Mouse (Mus musculus): ENCODE data around the gene Rerg. TPM values are rescaled to one million over a fixed set of nuclear protein-coding genes. Genes with fewer than 3 reads are reported as not detected.
"Not testable (repeated sequence)": the region's sequence is repeated elsewhere in the genome, so short reads cannot be mapped to it uniquely, and the experiment has no call there.

The Rerg gene
- total RNA-seq, 2 experiments from 2014 or later: not detected

DNA sequence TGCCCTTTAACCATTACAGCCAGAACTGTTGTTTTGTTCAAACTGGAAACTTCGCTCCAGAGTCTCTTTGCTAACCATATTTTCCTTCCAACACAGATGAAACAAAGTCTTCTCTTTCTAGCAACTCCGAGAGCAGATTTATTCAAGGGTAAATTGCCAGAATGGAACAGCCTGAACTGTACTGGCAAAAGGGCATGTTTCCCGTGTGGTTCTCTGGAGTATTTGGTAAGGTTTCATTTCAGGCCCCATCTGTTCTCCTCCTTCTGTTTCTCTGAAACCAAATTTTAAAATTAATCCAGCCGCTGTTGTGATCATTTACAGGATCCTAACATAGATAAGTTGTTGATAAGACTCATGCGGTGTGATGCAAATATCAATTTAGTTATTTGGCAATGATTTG, 82.3 kb downstream of the Rerg start:
- no peak for ATAC-seq (ENCODE audit: poor library complexity, severe bottlenecking)

DNA sequence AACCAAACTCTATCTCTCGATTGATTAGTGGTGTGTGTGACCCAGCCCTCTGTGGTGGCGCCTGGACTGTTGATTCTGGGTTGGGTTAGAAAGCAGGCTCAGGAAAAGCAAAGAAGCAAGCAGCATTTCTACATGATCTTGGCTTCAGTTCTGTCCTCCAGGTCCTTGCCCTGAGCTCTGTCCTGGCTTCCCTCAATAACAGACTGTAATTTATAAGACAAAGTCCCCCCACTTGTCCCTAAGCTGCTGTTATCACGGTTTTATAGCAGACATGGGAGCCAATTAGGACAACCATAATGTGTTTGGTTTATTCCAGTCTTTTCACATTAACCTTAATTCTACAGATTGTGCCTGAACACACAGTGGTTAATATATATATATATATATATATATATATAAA, 82.8 kb downstream of the Rerg start:
- no peak for ATAC-seq (ENCODE audit: poor library complexity, severe bottlenecking)

DNA sequence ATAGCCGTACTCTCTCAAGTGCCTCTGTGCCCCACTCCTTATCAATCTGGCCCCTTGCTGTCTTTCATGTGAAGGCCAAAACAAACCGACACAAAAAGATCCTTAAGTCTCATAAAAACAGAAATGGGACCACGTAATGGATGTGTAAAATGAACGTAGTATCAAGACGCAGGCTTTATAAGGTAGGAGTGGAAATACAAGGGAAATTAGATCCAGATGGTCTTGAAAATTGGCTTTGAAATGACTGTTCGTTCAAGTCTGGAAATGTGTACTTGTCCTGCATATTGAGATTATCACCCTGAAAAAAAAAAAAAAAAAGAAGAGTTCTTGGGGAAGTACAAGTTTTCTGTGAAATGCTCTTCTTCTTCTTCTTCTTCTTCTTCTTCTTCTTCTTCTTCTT, 90.6 kb downstream of the Rerg start:
- ATAC-seq (ENCODE audit: poor library complexity, severe bottlenecking): no peak

DNA sequence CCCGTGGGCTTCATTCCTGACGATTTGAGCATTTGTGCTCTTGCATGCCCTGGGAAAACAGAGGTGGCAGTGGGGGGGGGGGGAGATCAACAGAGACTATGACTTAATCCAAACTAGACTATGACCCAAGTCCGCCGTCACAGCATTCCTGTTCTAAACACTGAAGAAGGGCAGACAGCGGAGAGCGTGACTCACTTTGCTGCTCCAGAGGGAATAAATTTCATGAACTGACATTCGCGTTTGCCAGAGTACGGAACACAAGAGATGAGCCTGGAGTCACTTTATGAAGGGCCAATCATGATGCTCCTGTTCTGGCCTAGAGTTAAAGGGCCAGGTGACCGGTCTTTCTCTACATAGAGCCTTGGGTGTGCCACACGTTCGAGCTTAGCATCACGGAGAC, 93.6 kb downstream of the Rerg start:
- ATAC-seq (ENCODE audit: poor library complexity, severe bottlenecking): no peak

DNA sequence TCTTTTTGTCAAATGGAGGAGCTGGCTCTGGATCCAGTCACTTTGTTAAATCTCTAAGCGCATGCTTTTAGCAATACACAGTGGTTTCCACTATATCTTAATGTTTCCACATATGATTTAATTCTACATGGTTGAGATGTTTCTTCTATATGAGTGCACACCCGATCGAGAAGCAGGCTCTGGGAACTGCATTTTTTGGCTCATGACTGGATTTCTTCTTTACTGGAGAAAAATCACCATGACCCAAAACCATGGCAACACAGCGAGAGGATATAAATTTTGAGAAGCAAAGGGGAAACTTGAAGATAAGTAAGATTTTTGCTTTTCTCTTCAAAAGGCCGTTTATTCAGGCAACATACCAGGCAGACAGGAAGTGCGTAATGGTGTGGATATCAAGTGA, 94.1 kb downstream of the Rerg start:
- no peak for ATAC-seq (ENCODE audit: poor library complexity, severe bottlenecking)

DNA sequence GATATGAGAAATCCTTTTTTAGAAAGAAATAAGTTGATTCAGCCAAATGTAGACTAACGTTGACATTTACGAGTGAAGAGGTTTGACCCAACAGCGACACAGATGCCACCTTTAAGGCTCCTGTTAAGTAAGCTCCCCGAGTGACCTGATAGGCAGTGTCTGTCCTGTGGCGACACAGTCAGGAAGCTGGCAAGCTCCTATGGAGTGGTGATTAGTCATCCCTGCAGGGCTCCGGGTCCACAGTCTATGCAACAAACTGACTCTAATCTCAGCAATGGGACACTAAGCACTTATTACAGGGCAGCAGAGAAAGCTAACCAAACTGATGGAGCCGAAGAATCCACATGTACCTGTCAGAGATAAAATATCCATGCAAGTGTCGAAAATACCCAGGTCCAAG, 98.0 kb downstream of the Rerg start:
- no peak for ATAC-seq (ENCODE audit: poor library complexity, severe bottlenecking)

DNA sequence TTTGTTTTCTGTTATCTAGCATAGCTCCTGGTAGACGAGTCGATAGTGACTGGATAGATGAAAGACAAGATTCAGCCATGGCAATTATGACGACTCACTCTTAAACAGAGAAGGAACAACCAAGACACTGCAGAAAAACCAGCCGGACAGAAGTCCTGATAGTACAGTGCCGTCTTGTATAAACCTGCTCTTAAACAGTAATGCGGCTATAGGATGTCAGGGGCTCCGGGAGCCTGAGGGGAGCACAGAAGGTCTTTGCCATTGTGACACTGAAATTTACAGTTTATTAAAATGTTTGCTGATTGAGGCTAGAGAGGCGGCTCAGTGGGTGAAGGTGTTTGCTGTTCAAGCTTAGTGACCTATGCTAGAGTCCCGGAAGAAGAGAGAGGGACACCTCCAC, 98.8 kb downstream of the Rerg start:
- no peak for ATAC-seq (ENCODE audit: poor library complexity, severe bottlenecking)

DNA sequence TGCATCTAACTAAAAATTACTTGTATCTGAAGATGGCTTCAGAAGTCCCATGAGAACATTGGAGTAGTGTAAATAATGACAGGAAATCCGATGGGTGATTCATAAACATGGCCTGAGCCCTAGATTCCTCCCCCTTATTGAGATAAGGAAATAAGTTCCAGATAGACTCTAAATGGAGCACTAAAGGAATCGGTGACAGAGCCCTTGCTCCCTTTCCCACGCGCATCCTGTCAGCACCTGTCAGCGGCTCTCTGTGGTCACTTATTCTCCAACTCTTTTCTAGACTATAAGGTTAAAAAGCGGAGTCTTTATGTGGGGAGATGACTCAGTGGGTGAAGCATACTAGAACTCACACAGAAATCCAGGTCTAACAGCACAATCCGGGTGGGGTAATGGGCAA, 104.8 kb downstream of the Rerg start:
- ATAC-seq (ENCODE audit: poor library complexity, severe bottlenecking): no peak

DNA sequence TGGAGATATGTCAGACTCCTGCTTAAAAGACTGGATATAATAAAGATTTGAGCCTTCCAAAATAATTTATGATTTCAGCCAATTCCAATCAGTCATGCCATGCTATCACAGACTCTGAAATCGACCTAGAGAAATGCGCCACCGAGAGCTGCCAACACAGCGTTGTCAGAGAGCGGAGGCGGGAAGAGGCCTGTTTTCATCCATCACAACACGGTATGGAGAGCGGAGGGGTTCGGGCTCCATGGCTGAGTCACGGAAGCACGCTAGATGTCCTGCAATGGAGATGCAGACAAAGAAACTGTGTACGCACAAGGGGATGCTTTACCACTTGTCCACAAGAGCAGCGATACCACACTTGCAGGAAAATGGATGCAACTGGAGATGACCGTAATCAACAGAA, 105.5 kb downstream of the Rerg start:
- no peak for ATAC-seq (ENCODE audit: poor library complexity, severe bottlenecking)

DNA sequence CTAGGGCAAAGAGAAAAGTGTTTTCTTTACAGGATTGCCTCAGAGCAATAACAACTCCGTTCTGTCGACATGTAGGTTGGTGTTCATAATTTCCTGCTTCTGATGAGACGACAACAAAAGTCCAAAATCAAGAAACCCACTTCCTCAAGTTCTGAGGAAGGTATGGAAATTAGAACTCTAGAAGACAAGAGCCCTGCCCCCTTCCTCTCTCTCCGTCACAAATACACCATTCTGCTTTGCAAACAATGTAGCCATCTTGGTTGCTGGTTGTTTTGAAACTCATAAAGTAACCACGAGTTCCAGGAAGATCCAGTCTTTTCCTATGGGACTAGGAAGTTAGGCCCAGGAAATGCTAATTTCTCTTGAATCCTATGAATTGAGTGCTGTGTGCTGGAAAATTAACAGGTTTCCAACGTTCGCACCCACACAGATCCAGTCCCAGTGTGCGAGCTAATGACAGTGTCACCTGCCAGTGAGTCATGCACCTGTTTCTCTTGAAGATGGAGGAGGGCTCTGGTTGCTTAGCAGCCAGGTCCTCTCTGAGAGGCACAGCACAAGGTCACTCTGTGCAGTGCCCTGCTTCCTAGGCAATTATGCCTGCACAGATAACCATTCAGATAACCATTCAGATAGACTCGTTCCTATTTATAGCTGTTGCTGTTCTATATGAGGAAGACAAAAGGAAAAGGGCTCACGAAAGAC, 106.9 kb downstream of the Rerg start:
- no peak for ATAC-seq (ENCODE audit: poor library complexity, severe bottlenecking)

DNA sequence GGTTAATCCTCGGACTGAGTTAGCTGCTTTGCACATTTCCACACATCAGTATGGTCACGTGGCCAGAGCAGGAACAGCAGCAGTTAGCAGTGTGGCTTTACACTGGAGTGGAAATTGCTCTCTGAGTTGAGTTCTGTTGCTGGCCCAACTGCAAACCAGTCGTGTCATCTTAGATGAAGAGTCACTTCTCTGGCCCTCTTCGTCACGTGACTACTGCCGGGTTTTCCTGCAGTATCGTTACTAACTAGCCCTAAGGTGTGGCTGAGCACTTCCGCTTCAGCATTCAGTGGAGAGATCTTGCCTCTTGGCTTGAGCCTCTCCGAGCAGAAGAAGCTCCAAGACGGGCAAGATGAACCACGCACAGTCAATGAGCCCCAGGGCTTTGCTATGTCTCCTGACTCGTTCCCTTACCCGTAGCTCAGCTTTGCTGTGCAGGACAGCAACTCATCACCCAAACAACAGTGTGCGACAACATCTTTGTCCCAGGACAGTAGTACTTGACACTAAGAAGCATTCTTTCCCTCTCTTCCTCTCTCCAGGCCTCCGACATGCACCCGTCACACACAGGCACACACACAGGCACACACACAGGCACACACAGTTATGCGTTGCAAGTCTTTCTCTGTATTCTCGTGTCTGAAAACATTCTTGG, 108.3 kb downstream of the Rerg start:
- no peak for ATAC-seq (ENCODE audit: poor library complexity, severe bottlenecking)

DNA sequence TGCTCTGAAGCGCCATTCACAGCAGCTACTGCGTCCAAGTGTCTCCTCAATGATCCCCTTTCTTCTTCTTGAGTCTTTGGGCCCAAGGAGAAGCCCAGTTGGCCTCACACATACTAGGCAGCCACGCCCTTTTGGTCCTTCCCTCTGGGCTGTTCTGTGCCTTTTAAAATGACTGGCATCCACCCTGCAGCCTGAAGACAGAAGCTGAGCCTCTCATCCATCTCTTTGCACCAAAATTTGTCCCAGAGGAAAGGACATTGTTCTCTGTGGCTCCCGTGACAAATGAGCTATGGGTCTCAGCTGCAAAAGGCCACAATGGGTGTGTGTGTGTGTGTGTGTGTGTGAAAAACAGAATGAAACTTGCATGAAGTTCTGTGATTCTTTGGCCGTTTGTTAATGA, 109.7 kb downstream of the Rerg start:
- no peak for ATAC-seq (ENCODE audit: poor library complexity, severe bottlenecking)

DNA sequence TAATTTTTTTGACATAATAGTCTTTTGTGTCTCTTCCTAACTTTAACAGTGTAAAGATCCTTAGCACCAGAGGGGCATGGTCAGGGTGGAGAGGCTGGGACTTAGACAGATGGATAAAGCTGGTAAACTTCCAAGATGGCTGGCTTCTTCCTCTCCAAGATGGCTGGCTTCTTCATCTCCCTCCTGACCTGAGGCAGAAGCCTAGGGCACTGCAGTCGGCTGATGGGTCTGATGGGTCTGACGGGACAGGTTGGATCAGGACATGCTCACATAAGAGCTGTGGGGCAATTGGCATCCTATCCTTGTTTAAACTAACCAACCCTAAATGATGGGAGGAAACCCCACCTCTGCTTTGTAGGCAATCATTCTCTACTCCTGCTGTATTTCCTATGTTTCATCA, 112.0 kb downstream of the Rerg start:
- ATAC-seq (ENCODE audit: poor library complexity, severe bottlenecking): no peak

DNA sequence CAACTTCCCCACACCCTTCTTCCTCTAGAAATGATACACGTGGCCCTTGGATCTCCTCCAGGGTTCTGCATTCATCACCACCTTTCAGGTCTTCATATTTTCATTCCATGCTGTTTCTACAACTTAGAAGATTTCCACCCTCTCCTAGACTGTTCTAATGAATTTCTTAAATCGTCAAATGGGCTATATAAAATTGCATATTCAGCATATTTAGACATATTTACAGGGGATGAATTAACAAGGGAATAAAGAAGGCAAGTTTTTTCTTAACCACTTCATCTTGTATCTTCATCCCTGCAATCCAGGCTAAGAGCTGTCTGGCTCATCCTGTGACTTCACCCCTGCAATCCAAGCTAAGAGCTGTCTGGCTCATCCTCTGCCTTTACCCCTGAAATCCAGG, 116.2 kb downstream of the Rerg start:
- no peak for ATAC-seq (ENCODE audit: poor library complexity, severe bottlenecking)

DNA sequence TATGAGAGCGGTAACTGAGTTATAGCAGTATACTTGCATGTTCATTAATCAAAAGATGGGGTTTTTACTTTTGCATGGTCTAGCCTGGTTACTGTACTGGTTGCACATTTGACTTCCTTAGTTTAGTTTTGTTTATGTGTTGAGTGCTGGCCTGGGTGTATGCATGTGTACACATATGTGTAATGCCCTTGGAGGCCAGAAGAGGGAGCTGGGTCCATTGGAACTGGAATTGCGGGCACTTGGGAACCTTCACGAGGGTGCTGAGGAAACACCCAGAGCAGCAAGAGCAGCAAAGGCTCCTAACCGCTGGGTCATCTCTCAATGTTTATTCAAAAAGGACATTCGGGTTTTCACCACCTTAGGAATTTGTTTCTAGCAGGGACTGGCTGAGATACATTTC, 116.8 kb downstream of the Rerg start:
- peak; percentile 60 for ATAC-seq (ENCODE audit: poor library complexity, severe bottlenecking)

DNA sequence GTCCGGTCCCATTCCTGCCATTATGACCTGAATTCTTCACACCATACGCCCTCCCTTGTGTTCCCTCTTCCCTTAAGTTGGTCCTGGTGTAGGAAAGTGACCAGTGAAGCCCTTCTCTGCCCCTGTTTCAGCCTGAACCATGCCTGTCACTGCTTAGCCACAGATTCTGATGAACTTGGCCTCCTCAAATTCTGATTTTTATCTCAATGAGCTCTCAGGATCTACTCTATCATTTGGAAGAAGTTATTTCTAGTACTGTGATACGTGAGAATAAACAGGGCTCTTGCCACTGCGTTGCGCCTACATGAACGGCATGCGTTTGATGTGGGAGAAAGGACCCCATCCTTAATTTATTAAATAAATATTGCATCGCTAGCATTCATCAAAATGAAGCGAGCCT, 117.3 kb downstream of the Rerg start:
- ATAC-seq (ENCODE audit: poor library complexity, severe bottlenecking): no peak

DNA sequence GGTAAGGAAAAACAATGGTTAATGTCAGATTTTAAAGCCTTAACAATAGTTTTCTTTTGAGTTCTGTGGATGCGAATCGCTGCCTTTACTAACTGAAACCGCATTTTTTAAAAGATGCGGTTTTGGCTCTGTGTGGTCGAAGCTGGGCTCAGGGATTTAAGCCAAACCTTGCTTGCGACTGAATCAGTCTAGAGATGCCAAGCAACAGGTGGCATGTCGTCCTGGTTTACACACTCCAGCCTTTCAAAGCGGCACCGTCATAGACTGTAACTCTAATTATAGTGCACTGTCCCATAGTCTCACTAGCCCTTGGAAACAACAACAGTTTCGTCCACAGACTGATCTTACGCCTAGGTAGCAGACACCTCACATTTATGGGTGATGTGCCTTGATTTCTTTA, 123.3 kb downstream of the Rerg start:
- no peak for ATAC-seq (ENCODE audit: poor library complexity, severe bottlenecking)

DNA sequence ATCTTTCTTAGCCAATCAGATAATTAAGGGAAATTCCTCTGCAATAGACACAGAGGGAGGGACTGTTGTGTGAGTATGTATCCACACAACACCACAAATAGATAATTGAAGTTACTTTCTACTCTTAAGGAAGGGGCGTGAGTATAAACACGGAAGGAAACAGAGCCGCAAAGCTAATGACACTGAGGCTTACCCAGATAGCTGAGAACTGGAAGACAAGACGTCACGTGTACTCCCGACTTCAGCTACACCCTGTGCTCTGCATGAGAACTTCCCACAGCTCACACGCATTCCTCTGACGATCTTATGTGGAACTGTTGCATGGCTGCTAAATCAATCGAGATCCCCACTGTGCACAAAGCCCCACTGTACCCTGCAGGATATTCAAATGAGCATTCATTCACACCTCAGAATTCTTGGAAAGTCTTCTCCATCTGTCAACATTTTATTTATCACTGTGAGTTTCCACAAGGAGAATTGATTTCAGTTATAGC, 125.2 kb downstream of the Rerg start:
- ATAC-seq (ENCODE audit: poor library complexity, severe bottlenecking): no peak

DNA sequence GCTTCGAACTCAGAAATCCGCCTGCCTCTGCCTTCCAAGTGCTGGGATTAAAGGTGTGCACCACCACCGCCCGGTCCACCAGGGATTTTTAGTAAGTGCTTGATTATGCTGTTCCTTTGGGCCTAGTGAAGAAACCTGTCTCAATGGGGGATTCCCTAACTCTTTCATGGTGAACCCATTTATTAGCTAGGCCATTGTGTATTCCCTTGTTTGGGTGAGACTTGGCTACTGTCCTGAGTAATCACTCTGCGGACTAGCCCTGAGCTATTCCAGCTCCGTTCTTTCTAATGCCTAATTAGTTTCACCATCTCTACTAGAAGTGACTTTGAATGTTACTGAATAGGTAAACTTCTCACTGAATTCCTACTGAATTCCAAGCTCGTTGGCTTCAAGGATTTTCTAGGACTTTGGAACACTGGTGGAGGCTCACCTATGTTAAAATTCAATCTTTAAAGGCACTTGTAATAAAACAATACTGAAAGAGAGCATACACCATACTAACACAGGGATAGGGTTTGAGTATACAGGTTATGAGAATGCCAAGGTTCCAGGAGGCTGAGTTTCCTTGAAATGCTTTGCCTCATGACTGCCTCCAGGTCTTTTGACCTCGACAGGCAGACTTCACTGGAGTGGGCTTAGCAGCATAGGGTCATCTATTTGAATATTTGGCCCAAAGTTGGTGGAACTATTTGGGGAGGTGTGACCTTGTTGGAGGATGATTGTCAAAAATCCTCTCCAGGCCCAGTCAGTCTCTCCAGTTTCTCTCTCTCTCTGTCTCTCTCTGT, 134.5 kb downstream of the Rerg start:
- not testable (repeated sequence) for ATAC-seq (ENCODE audit: poor library complexity, severe bottlenecking)

DNA sequence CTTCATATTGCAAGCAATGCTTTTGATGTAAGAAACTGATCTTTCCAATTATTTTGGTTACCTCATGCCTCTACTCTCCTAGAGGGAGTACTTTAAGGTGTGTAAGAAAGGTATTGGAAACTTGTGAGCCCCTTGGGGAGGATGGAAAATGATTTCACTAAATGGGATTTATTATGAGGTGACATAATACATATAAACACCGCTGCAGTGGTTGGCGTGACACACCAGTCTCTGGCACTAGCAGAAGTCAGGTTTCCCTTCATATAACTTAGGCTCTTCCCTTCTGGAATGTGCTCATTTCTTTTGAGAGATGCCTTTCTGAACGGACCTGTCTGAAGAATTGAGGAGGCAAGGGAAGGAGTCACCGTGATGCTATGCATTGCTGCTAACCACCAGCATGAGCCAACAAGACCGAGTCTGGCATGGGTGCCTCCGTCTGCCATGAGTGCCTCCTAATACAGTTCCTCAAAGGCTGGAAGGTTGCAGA, 139.6 kb downstream of the Rerg start:
- no peak for ATAC-seq (ENCODE audit: poor library complexity, severe bottlenecking)

DNA sequence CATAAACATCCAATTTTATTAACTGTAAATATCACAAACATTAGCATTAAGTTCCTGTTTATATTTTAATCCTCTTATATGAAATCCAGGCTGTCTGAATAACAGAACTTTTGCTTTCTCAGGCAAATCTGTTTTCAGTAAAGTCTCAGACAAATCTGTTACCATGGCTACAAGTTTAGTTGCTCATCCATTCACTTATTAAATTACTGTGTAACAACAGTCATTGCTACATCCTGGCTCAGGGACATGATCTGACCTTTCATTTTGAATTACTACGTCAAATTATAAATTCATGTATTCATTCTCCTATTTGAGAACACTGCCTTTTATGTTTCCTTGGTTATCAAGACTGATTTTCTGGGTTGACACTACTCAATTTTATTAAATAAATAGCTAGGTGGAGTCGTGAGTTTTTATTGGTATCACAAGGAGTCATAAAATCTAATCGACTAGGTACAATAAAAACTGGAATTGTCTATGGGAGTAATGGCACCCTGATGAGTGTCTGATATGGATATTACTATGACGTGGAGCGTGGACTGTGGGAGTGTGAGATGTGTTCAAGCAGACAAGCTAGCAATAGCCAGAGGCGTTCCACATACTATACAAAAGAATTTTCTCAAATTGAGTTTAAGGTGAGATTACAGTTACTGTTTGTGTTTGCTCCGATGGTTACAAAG, 140.2 kb downstream of the Rerg start:
- ATAC-seq (ENCODE audit: poor library complexity, severe bottlenecking): no peak

Data from megakaryocyte, adult 5-6 weeks (primary cell).